Mouse (Mus musculus) ES-Bruce4 (cell line): ENCODE results near the gene Gipc3.

Source experiments
- EP300 ChIP-seq: IDR thresholded peaks from 2 replicates; pipeline ENCODE4 v1.6.1; 2011; ENCODE audit warnings: low read depth, low read length; ENCODE audit not compliant: insufficient read depth
- POLR2A ChIP-seq: IDR thresholded peaks from one replicate; pipeline ENCODE4 v1.8.1; 2011; ENCODE audit warnings: low read length; ENCODE audit not compliant: insufficient read depth

DNA sequence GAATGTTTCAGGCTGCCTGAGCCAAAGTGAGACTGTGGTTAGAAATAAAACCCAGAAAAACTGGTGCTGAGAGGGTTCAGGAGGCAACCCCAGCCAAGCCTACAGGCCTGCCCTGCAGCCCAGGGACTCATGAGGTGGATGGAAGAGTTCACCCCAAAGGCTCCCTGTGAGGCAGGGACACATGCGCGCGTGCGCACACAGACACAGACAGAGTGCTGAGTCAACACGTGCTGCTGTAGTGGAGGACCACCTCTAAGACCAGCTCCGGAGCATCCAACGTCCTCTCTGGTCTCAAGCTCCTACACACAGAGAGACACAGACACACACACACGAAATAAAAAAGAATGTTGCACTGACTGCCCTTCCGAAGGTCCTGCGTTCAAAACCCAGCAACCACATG, 32.3 kb upstream of the Gipc3 start:
- TF ChIP-seq EP300 (no peak), POLR2A (no peak)
